Mouse (Mus musculus) layer of hippocampus, adult 18-20 months (tissue): ENCODE measurements around the gene Slc5a11. TPM values are rescaled to one million over a fixed set of nuclear protein-coding genes. Genes with fewer than 3 reads are reported as not detected.

Experiments used
- DNase-seq, 2 experiments: peaks; one replicate each; pipeline ENCODE4 v3.0.0; 2022; ENCODE audit warnings: low spot score in 2 of 2
- total RNA-seq, 2 experiments: library from RNA; stranded (reverse); gene quantifications; 2 replicates each; pipeline ENCODE4 v1.2.3; 2021

The Slc5a11 gene
- total RNA-seq, 2 experiments from 2014 or later: 0.58 to 1.4 TPM

- no peak for DNase-seq
Measured at GRCm38 (mm10) chr7:123211461-123211860, 3.1 kb upstream of the Slc5a11 start.

- no peak for DNase-seq
Measured at GRCm38 (mm10) chr7:123212316-123212715, 2.3 kb upstream of the Slc5a11 start.

GRCm38 (mm10) chr7:123215138-123215537 lies 558 bp downstream of the Slc5a11 start:
- DNase-seq: no peak

GRCm38 (mm10) chr7:123217448-123218354 lies 3.1 kb downstream of the Slc5a11 start:
- DNase-seq: no peak

GRCm38 (mm10) chr7:123218620-123219019 lies 4.0 kb downstream of the Slc5a11 start:
- peak; percentile 30 to 31 for DNase-seq

- DNase-seq: no peak
Measured at GRCm38 (mm10) chr7:123219781-123220632, 5.4 kb downstream of the Slc5a11 start.

- DNase-seq: no peak
Measured at GRCm38 (mm10) chr7:123220633-123220942, 6.0 kb downstream of the Slc5a11 start.

GRCm38 (mm10) chr7:123224076-123224475 lies 9.5 kb downstream of the Slc5a11 start:
- no peak for DNase-seq

GRCm38 (mm10) chr7:123225159-123225558 lies 10.6 kb downstream of the Slc5a11 start:
- DNase-seq: no peak

GRCm38 (mm10) chr7:123235449-123235848 lies 20.9 kb downstream of the Slc5a11 start:
- no peak for DNase-seq

- DNase-seq: no peak
Measured at GRCm38 (mm10) chr7:123238621-123239020, 24.0 kb downstream of the Slc5a11 start.

- DNase-seq: no peak
Measured at GRCm38 (mm10) chr7:123240064-123240463, 25.5 kb downstream of the Slc5a11 start.

- DNase-seq: no peak
Measured at GRCm38 (mm10) chr7:123242241-123242640, 27.7 kb downstream of the Slc5a11 start.

GRCm38 (mm10) chr7:123244833-123245232 lies 30.3 kb downstream of the Slc5a11 start:
- no peak for DNase-seq

GRCm38 (mm10) chr7:123246504-123247084 lies 32.0 kb downstream of the Slc5a11 start:
- no peak for DNase-seq

GRCm38 (mm10) chr7:123248166-123248565 lies 33.6 kb downstream of the Slc5a11 start:
- no peak for DNase-seq

GRCm38 (mm10) chr7:123251343-123251742 lies 36.8 kb downstream of the Slc5a11 start:
- no peak for DNase-seq

- DNase-seq: no peak
Measured at GRCm38 (mm10) chr7:123253396-123253795, 38.8 kb downstream of the Slc5a11 start.

GRCm38 (mm10) chr7:123254196-123254970 lies 39.8 kb downstream of the Slc5a11 start:
- no peak for DNase-seq

GRCm38 (mm10) chr7:123258103-123258502 lies 43.5 kb downstream of the Slc5a11 start:
- no peak for DNase-seq

GRCm38 (mm10) chr7:123273056-123273455 lies 58.5 kb downstream of the Slc5a11 start:
- no peak for DNase-seq
